Comparison of ENCODE assay signal across 9 mouse cellular contexts in genomic region chr1:171074283-171074682, GRCm38 (mm10). TPM values are rescaled to one million over a fixed set of nuclear protein-coding genes. Genes with fewer than 3 reads are reported as not detected.
DNase-seq lines count a peak whose midpoint lies in the region; ATAC-seq lines count a peak whose summit lies in the region.
"Not testable (repeated sequence)": the region's sequence is repeated elsewhere in the genome, so short reads cannot be mapped to it uniquely, and the experiment has no call there.
"Had no signal": no experiment of that assay in that cellular context is flagged by ENCODE, and none has a peak within 500 bp of the region (broad histone marks: within the 10 kb centered on the region; RNA-seq: fewer than 3 reads in every experiment).

No protein-coding gene starts in this region.

- not testable (repeated sequence) for H3K27ac ChIP-seq in embryonic facial prominence, embryonic 10.5 days (replicated peaks); intestine, embryonic 16.5 days (ENCODE audit: low read length); liver, embryonic 13.5 days

- DNase-seq in adipocyte (ENCODE audit: low spot score), result peak; percentile 36
- peak; percentile 66 for DNase-seq in embryonic facial prominence, embryonic 10.5 days (ENCODE audit: low spot score)
- DNase-seq in heart, adult 8-10 months (ENCODE audit: low spot score), result peak; percentile 51
- peak; percentile 43 for DNase-seq in liver, embryonic 13.5 days
- peak; percentile 57 to 61 for DNase-seq in right cerebral cortex, postnatal 10 days (ENCODE audit: low spot score in 2 of 2)

- not testable (repeated sequence) for H3K4me3 ChIP-seq in embryonic facial prominence, embryonic 10.5 days; intestine, embryonic 16.5 days (ENCODE audit: low read length); liver, embryonic 13.5 days (replicated peaks)

- not testable (repeated sequence) for H3K4me1 ChIP-seq in embryonic facial prominence, embryonic 10.5 days; intestine, embryonic 16.5 days (ENCODE audit: control insufficient read depth, insufficient read depth, low read length); liver, embryonic 13.5 days (replicated peaks)

- WGBS in embryonic facial prominence, embryonic 10.5 days, result 20% methylated on average over 7 of the region's 10 CpGs
- WGBS in intestine, embryonic 16.5 days, result 30% methylated on average over 4 of the region's 10 CpGs
- WGBS in liver, embryonic 13.5 days (ENCODE audit: insufficient replicate concordance), result 9% methylated on average over 5 of the region's 10 CpGs

- peaks cover 60% of the 10 kb centered on the region for H3K27me3 ChIP-seq in embryonic facial prominence, embryonic 10.5 days (replicated peaks; ENCODE audit: low read depth, poor library complexity, severe bottlenecking)
- peaks cover 17% of the 10 kb centered on the region for H3K27me3 ChIP-seq in intestine, embryonic 16.5 days (replicated peaks; ENCODE audit: control insufficient read depth, insufficient read depth, low read length)
- peaks cover 51% of the 10 kb centered on the region for H3K27me3 ChIP-seq in liver, embryonic 13.5 days

- not testable (repeated sequence) for H3K9me3 ChIP-seq in embryonic facial prominence, embryonic 10.5 days; intestine, embryonic 16.5 days (ENCODE audit: control insufficient read depth, low read length); liver, embryonic 13.5 days (replicated peaks)

- H3K4me2 ChIP-seq in intestine, embryonic 16.5 days (ENCODE audit: low read depth, low read length); liver, embryonic 13.5 days: not testable (repeated sequence)

- not testable (repeated sequence) for H3K9ac ChIP-seq in intestine, embryonic 16.5 days (ENCODE audit: low read depth, low read length); liver, embryonic 13.5 days

- not testable (repeated sequence) for H3K36me3 ChIP-seq in embryonic facial prominence, embryonic 10.5 days (replicated peaks); intestine, embryonic 16.5 days (ENCODE audit: control insufficient read depth, insufficient read depth, low read length); liver, embryonic 13.5 days

- ATAC-seq in intestine, embryonic 16.5 days, result peak; percentile 40
- peak; percentile 76 for ATAC-seq in liver, embryonic 13.5 days (ENCODE audit: low read depth)
- peak; percentile 21 for ATAC-seq in megakaryocyte-erythroid progenitor cell, adult 5-6 weeks (replicated peaks; ENCODE audit: low FRiP score, low TSS enrichment, poor library complexity, severe bottlenecking)

RNA-seq across cellular contexts. Expression of gene Fcgr3, which starts 9.5 kb away (rescaled TPM):
- polyA plus RNA-seq in embryonic facial prominence, embryonic 10.5 days (2016; fragmentation: Nextera tagmentation; extraction: Ambion mirVana), result 3.8 and 5.5 TPM in 2 replicates
- 10 to 100 TPM in 2 of 4 experiments, 1 to 10 TPM in 2; 7.8 to 13.7 (median 9.7) TPM for total RNA-seq in heart, adult 8-10 months (2022)
- 15.3 and 15.9 TPM in 2 replicates for polyA plus RNA-seq in intestine, embryonic 16.5 days (2015; fragmentation: Nextera tagmentation; extraction: Ambion mirVana)
- polyA plus RNA-seq in liver, embryonic 13.5 days (2015; fragmentation: Nextera tagmentation; extraction: Ambion mirVana), result 17.9 and 23.1 TPM in 2 replicates
- total RNA-seq in megakaryocyte-erythroid progenitor cell, adult 5-6 weeks (2014; fragmentation: Nextera tagmentation), result 1.4 and 6.3 TPM in 2 replicates
- 1.9 and 2.2 TPM in 2 replicates for total RNA-seq in megakaryocyte-erythroid progenitor cell, adult 5-6 weeks (2017)

RNA-seq across cellular contexts. Expression of gene Cfap126, which starts 39.4 kb away (rescaled TPM):
- polyA plus RNA-seq in embryonic facial prominence, embryonic 10.5 days (2016; fragmentation: Nextera tagmentation; extraction: Ambion mirVana), result 1.1 and 2.0 TPM in 2 replicates
- 1 to 10 TPM in 1 of 4 experiments, under 1 TPM in 3; 0.60 to 2.0 (median 0.88) TPM for total RNA-seq in heart, adult 8-10 months (2022)
- polyA plus RNA-seq in intestine, embryonic 16.5 days (2015; fragmentation: Nextera tagmentation; extraction: Ambion mirVana), result 1.6 and 2.1 TPM in 2 replicates
- 1.8 and 2.5 TPM in 2 replicates for polyA plus RNA-seq in liver, embryonic 13.5 days (2015; fragmentation: Nextera tagmentation; extraction: Ambion mirVana)
- 12.6 and 18.9 TPM in 2 replicates for total RNA-seq in megakaryocyte-erythroid progenitor cell, adult 5-6 weeks (2014; fragmentation: Nextera tagmentation)
- 4.3 and 11.8 TPM in 2 replicates for total RNA-seq in megakaryocyte-erythroid progenitor cell, adult 5-6 weeks (2017)

RNA-seq across cellular contexts. Expression of gene Fcgr4, which starts 55.6 kb away (rescaled TPM):
- polyA plus RNA-seq in embryonic facial prominence, embryonic 10.5 days (2016; fragmentation: Nextera tagmentation; extraction: Ambion mirVana), result 0.31 TPM in 1 of 2 replicates, not detected in the other
- total RNA-seq in heart, adult 8-10 months (2022), result 1 to 10 TPM in 1 of 4 experiments, under 1 TPM in 2, not detected in 1; 0.22 to 1.4 (median 0.50) TPM
- 1.4 and 1.8 TPM in 2 replicates for polyA plus RNA-seq in intestine, embryonic 16.5 days (2015; fragmentation: Nextera tagmentation; extraction: Ambion mirVana)
- polyA plus RNA-seq in liver, embryonic 13.5 days (2015; fragmentation: Nextera tagmentation; extraction: Ambion mirVana), result 2.0 and 2.4 TPM in 2 replicates
- 0.40 TPM in 1 of 2 replicates, not detected in the other for total RNA-seq in megakaryocyte-erythroid progenitor cell, adult 5-6 weeks (2014; fragmentation: Nextera tagmentation)
- not detected in 2 replicates for total RNA-seq in megakaryocyte-erythroid progenitor cell, adult 5-6 weeks (2017)
- total RNA-seq: heart, postnatal 10 days had no signal
- polyA plus RNA-seq: neural tube, embryonic 13.5 days had no signal

Comparison
In these comparisons a context has a peak if more than half of its experiments do, and no peak if none do; other contexts are left out.
1. ATAC-seq: peak in every context shown above with its lines; median percentile 76 in liver, embryonic 13.5 days; 40 in intestine, embryonic 16.5 days; 21 in megakaryocyte-erythroid progenitor cell, adult 5-6 weeks.